Mouse (Mus musculus): ENCODE results near the gene Zfp507.

DNA sequence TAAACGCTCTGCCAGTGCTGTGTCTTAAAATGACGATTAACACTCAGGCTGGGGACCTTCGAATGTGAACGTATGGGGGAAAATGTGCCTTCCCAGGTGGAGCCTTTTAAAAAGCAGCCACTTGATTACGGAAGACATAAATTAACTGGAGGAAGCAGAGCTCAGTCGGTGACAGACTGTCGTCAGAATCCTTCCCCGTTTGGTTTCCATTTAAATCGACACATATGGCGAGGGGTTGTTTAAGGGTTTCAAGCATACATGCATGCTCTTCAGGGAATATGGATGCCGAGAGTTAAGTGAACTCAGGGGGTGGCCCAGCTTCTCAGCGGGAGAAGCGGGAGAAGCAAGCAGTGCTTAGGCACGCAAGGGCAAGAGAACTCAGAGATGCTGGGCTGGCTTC is 45.7 kb upstream of the Zfp507 start:
- TF ChIP-seq POLR2A (IDR thresholded peaks at IDR 0.05; ENCODE audit: insufficient read depth, low read length), result no peak
- TF ChIP-seq CTCF (IDR thresholded peaks at IDR 0.05; ENCODE audit: low read depth, low read length), result no peak
